29 mouse cellular contexts compared by ENCODE assay signal in the genomic region with DNA sequence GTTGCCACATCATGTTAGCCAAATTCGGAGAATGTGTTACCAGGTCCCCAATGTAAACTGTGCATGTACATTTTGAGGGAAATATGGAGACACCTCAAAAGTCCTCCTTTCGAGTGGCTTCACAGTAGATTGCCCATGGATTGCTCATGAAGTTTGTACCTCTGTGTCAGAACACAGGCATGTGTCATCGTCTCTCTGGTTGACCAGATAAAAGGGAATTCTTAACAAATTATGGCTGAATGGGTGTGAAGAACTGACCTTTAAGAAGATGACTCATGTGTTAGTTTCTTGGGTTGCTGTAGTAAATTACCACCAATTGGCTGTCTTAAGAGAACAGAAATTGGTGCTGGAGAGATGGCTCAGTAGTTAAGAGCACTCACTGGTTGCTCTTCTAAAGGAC. TPM values are rescaled to one million over a fixed set of nuclear protein-coding genes. Genes with fewer than 3 reads are reported as not detected.
"Had no signal": no experiment of that assay in that cellular context is flagged by ENCODE, and none has a peak within 500 bp of the region (broad histone marks: within the 10 kb centered on the region; RNA-seq: fewer than 3 reads in every experiment).

No protein-coding gene starts in this region.

- DNase-seq: kidney, adult 2 months; kidney, postnatal 25 days; layer of hippocampus, adult 9-11 months; liver; lung, adult 18-20 months; lung, postnatal 10 days; lung, postnatal 36 days; right cerebral cortex, adult 18-20 months; right cerebral cortex, postnatal 14 days; right cerebral cortex, postnatal 4 days; spleen, adult 18-20 months; thymus, postnatal 36 days had no signal

- H3K4me2 ChIP-seq: limb, embryonic 13.5 days; liver, embryonic 12.5 days; liver, embryonic 15.5 days; lung, embryonic 15.5 days; midbrain, embryonic 13.5 days; neural tube, embryonic 12.5 days; neural tube, embryonic 15.5 days; stomach, embryonic 15.5 days had no signal

- H3K9me3 ChIP-seq: limb, embryonic 10.5 days; liver, embryonic 12.5 days; liver, embryonic 15.5 days; lung, embryonic 15.5 days; midbrain, embryonic 10.5 days; midbrain, embryonic 13.5 days; neural tube, embryonic 12.5 days; neural tube, embryonic 15.5 days; stomach, embryonic 15.5 days had no signal

- H3K9ac ChIP-seq: limb, embryonic 13.5 days; liver, embryonic 12.5 days; liver, embryonic 15.5 days; lung, embryonic 15.5 days; midbrain, embryonic 13.5 days; neural tube, embryonic 12.5 days; neural tube, embryonic 15.5 days; stomach, embryonic 15.5 days had no signal

- H3K4me3 ChIP-seq: layer of hippocampus, adult 2 months; limb, embryonic 10.5 days; limb, embryonic 13.5 days; liver, embryonic 12.5 days; liver, embryonic 15.5 days; lung, embryonic 15.5 days; megakaryocyte, embryonic 14.5 days; midbrain, embryonic 10.5 days; midbrain, embryonic 13.5 days; neural tube, embryonic 12.5 days; neural tube, embryonic 15.5 days; stomach, embryonic 15.5 days had no signal

- H3K27ac ChIP-seq: kidney, postnatal 0 days; layer of hippocampus, adult 2 months; limb, embryonic 10.5 days; limb, embryonic 13.5 days; liver, embryonic 12.5 days; liver, embryonic 15.5 days; lung, embryonic 15.5 days; midbrain, embryonic 10.5 days; midbrain, embryonic 13.5 days; neural tube, embryonic 12.5 days; neural tube, embryonic 15.5 days; stomach, embryonic 15.5 days had no signal

- ATAC-seq: liver, embryonic 12.5 days; midbrain, embryonic 13.5 days had no signal

- H3K4me1 ChIP-seq: liver, embryonic 12.5 days; liver, embryonic 15.5 days; lung, embryonic 15.5 days; megakaryocyte, embryonic 14.5 days; midbrain, embryonic 10.5 days had no signal

- H3K36me3 ChIP-seq: limb, embryonic 10.5 days; limb, embryonic 13.5 days; liver, embryonic 12.5 days; liver, embryonic 15.5 days; lung, embryonic 15.5 days; midbrain, embryonic 10.5 days; midbrain, embryonic 13.5 days; neural tube, embryonic 12.5 days; neural tube, embryonic 15.5 days; stomach, embryonic 15.5 days had no signal

RNA-seq across cellular contexts. Expression of gene Slc25a48, which starts 6.0 kb away (rescaled TPM):
- polyA plus RNA-seq: limb, embryonic 10.5 days; midbrain, embryonic 10.5 days; midbrain, embryonic 13.5 days; neural tube, embryonic 12.5 days had no signal

RNA-seq across cellular contexts. Expression of gene Gm3045, which starts 17.7 kb away (rescaled TPM):
- polyA plus RNA-seq: kidney, adult 2 months; kidney, embryonic 14.5 days; kidney, postnatal 0 days; large intestine, adult 2 months; limb, embryonic 10.5 days; liver, embryonic 12.5 days; liver, embryonic 15.5 days; lung, embryonic 15.5 days; midbrain, embryonic 10.5 days; midbrain, embryonic 13.5 days; midbrain, postnatal 0 days; neural tube, embryonic 12.5 days; neural tube, embryonic 15.5 days; stomach, embryonic 15.5 days had no signal

RNA-seq across cellular contexts. Expression of gene Il9, which starts 37.9 kb away (rescaled TPM):
- polyA plus RNA-seq: kidney, adult 2 months; kidney, embryonic 14.5 days; kidney, postnatal 0 days; large intestine, adult 2 months; limb, embryonic 10.5 days; limb, embryonic 13.5 days; liver, embryonic 12.5 days; liver, embryonic 15.5 days; lung, embryonic 15.5 days; midbrain, embryonic 10.5 days; midbrain, embryonic 13.5 days; midbrain, postnatal 0 days; neural tube, embryonic 12.5 days; neural tube, embryonic 15.5 days; stomach, embryonic 15.5 days; urinary bladder, adult 2 months had no signal
